Mouse (Mus musculus) small intestine, adult 2 months (tissue): ENCODE results near the gene Olfr775.

Source experiments
- CTCF ChIP-seq: fragments of 200-500 bp; IDR thresholded peaks from 2 replicates; pipeline ENCODE4 v1.5.1; 2012; ENCODE audit warnings: low read depth, mild to moderate bottlenecking, control low read depth, inconsistent platforms, low read length, moderate library complexity, mixed read lengths; ENCODE audit not compliant: insufficient replicate concordance, insufficient read length; ENCODE audit errors: extremely low read depth
- POLR2A ChIP-seq: fragments of 200-500 bp; IDR thresholded peaks from 2 replicates; pipeline ENCODE4 v1.6.1; 2012; ENCODE audit warnings: low read depth, mild to moderate bottlenecking, control low read depth, inconsistent platforms, low read length, moderate library complexity

DNA sequence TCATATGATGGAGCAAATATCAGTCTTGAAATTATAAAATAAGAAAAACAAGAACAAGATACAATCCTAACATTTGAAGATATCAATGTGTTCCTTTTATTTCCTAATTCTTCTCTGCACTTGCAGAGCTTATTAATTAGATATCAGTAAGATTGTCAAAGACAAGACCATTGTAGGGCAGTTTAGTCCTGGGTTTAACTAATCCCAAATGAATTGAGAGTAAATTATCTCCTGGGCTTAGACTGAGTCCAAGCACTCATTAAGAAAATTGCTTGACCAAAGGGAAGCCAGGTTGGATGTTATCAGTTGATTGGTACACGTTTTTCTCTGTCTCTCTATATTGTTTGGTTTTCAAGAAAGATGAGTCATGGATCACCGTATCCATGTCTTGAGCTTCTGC is 12.3 kb upstream of the Olfr775 start, which contains the start of gene Olfr774:
- no peak for TF ChIP-seq CTCF
- TF ChIP-seq POLR2A = no peak
